Mouse (Mus musculus) thymus, postnatal 25 days (tissue): ENCODE measurements around the gene Ovca2.

ENCODE experiments used
- DNase-seq: peaks from one replicate; pipeline ENCODE4 v3.0.0; 2022

Gene Ovca2

DNA sequence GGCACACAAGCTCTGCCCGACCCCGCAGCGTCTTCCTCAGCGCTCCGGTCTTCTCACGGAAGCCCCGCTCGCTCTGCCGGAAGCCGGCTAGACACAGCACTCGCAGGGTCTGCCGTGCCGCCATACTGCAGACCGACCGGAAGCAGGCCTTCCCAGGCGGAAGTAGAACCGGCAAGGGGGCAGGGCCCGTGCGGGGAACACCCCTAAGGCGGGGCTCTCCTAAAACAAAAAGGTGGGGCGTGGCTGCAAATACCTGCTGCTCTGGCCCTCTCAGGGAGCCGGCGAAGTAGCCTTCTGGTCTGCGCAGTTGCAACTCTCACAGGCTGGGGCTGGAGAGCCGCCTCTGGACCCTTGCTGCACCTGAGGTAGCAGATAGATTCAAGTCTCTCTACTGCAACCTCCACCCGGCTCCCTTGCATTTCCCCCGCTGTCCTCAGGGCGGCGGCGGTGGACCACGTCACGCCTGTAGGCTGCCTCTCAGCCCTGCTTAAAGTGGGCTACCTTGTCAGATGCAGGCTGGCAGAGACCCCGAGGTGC, at the start of gene Ovca2:
TSS of gene Ovca2 (minus strand) at position 164 of the 537 bp plus-strand sequence.
- DNase-seq = peak; percentile 94

DNA sequence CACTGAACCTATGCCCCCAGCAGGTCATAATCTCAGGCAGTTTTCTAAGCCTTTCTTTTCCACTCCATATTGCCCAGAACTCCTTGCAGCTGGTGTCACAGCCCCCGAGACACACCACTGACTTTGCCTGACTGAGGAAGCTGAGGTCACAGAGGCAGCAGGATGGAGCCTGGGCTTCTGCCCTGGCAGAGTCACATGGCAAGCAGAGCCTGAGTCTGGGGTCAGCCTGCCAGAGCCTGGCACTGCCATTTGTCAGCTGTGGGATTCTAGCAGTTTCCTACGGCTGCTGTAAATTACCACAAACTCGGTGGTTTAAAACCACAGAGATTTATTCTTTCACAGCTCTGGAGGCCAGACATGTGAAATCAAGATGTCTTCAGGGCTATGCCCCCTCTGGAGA, 49.0 kb upstream of the Ovca2 start:
- peak; percentile 25 for DNase-seq

DNA sequence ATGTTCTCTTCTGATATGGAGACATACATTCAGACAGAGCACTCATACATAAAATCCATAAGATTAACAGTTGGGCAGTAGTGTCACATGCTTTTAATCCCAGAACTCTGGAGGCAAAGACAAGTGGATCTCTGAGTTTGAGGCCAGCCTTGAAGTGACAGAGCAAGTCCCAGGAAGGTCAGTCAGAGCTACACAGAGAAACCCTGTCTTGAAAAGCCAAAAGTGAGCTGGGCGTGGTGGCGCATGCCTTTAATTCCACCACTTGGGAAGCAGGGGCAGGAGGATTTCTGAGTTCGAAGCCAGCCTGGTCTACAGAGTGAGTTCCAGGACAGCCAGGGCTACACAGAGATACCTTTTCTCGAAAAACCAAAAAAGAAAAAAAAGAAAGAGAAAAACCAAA, 46.2 kb upstream of the Ovca2 start:
- no peak for DNase-seq

DNA sequence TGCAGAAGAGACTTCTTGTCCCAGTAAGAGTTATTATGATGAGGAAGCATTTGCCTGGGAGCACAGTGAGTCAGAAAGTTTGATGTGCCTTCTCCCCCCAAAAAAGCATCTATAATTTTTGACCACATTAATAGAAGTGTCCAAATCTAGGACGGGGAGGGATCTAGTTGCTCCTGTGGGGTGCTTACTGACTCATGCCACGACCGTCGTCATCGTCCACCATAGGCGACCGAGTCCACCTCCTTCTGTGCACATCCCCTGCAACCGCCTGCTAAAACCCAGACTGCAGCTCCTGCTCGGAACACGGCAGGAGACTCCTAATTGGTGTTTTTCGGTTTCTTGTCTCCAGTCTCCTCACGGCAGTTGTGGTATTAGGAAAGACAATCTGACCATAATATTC, 45.4 kb upstream of the Ovca2 start:
- no peak for DNase-seq

DNA sequence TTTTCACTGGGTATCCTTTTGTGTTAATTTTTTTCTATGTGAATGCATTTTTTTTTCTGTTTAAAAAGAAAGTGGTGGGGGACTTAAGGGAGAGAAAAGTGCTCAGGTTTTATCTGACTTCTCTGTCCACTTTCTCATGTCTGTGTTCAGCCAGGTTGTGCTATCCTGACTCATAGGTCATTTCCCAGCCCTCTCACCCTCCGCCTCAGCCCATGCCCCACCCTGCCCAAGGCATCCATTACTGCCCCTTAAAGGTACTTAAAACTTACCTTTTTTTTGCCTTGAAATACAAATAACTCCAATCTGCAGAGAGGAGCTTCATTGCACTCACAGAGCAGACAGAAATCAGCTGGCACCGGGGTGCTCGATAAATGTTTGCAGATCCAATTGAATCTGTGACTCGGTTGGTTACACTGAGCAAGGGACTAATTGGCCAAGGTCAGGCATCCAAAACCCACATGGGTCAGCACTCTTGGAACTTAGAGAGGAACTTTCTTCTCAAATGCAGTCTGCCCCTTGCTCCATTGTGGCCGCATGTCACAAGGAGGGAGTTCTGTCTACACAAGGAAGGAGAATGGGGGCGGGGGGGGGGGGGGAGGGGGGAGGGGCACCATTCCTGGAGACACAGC, 42.0 kb upstream of the Ovca2 start:
- no peak for DNase-seq

DNA sequence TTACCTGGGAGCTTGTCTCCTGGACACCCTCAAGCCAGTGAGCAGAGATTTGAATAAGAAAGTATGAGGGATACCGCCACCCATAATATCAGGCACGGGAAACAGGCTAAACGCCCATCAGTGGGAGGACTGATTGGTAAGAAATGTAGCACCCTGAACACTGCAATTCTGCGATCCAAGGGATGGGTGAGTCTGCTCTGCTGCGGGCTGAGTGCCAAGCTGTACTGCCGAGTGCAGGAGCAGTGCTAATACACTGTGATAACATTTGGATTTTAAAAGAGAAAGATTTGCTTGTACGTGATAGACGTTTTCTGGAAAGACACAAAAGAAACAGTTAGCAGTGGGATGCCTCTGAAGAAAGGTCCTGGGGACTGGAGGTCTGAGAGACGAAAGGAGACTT, 41.5 kb upstream of the Ovca2 start:
- DNase-seq = no peak

DNA sequence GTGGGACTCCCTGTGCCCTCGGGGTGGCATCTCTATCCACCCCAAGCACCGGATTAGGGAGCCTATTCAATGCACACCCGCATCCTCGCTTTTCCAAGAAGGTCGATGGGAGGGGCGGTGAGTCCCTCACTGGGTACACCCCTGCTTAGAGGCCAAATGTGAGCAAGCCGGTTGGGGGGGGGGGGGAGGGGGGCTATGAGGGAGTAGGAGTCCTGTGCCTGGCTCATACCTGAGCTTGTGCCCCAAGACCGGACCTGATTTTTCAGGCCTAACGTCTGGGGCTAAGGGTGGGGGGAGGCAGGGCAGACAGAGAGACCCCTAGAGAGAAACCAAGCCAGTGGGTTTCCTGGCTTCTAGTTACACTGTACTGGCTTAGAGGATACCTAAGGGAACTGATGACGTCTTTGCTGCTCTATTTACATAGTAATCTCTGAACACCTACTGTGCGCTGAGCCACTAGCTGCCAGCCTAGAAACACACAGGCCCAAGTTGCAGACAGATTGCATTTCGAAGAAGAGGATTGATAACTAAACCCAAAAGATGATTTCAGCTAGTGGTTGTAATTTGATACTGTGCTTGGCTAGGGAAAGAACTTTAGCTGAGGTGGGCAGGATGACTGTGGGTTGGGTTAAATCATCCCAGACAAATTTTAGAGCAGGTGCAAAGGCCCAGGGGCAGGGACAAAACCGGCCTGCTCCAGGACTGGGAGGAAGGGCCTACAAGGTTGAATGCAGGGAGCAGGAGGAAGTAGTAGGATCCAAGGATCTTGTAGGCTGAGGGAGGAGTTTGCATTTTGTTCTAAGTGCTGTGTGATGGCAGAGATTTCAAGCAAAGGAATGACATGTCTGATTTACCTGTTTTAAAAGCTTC, 35.7 kb upstream of the Ovca2 start:
- no peak for DNase-seq

DNA sequence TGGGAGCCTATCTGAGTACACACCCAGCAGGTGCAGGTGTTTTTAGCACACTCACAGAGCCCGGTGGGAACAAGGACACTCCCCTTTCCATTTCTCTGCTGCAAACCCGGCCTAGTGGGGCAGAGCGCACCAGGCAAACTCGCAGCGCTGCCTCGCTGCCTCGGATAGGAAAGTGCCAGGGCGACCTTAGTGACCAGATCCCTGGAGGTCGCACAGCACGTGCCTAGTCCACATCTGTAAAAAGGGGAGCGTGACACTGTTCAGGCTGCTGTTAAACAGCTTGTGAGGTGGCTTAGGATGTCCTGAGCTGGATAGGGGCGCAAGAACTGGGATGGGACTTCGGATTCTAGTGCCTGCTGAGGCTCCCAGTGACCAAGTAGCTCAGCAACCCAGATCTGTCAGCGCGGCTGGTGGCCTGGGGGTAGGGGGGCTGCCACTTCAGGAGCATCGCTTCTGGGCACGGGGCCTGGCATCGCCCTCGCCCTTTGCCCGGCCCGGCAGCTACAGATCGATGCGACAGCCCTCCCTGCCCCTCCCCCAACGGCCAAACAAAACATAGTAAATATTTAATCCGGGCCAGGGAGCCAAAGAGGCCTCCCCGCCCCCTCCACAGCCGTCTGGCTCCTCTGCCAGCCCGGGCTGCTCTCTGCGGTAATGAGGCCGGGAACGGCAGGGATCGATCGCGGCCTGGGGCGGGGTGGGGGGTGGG, 34.9 kb upstream of the Ovca2 start:
- peak; percentile 29 for DNase-seq

DNA sequence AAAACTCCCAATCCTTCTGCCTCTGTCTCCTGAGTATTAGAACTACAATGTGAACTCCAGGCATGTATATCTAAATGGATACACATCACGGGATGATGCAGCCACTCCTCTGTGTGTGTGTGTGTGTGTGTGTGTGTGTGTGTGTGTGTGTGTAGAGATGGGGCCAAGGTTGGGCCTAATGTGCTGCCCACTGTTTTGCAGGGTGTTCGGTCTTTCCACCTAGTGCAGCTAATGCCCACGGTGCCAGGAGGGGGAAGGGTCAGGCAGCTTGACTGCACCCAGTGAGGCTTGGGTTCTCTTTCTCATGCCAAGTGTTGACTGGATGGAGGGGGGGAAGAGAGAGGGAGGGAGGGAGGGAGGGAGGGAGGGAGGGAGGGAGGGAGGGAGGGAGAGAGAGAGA, 34.2 kb upstream of the Ovca2 start:
- no peak for DNase-seq

DNA sequence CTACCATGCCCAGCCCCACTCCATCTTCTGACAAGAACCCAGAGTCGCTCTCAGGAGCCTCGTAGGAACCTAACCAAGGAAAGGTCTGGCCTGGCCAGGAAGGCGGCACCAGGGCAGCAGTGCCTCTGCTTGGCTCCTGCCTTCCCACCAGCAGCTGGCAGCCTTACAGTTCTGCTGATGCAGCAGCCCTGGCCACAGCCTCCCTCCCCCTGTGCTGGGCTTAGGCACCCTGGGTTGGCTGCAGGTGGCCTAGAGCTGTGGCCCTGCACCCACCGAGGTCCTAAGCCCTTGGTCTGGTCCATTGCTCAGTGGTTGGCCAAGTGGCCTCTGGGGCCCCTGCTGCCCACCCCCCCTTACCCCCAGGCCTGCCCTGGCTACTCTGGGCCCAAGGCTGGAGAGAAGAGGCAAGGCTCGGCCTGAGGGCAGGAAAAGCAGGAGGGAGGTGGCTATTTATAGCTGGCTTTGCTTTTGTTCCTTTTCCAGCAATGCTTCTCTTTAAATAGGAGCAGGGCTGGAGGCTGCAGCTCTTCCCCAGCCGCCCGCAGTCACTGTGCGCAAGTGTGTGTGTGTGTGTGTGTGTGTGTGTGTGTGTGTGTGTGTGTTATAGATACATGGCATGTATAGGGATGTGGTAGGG, 33.5 kb upstream of the Ovca2 start:
- DNase-seq = no peak

DNA sequence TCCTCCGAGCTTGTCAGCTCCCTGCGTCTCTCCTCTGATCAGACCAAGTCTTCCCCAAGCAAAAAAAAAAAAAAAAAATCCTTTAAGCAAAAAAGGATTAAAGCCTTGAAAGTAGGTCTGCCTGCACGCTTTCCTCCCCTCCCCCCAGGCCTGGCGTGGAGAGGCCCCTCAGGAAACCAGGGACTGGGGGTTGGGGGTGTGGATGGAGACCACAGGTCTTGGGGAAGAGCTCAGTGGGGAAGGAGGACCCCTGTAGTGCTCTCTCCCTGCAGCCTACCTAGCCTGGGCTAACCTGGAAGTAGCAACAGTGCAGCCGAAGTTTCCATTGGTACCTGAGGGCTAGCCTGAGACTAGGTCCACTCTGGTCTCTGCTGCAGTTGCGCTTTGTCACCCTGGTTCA, 32.1 kb upstream of the Ovca2 start:
- no peak for DNase-seq

DNA sequence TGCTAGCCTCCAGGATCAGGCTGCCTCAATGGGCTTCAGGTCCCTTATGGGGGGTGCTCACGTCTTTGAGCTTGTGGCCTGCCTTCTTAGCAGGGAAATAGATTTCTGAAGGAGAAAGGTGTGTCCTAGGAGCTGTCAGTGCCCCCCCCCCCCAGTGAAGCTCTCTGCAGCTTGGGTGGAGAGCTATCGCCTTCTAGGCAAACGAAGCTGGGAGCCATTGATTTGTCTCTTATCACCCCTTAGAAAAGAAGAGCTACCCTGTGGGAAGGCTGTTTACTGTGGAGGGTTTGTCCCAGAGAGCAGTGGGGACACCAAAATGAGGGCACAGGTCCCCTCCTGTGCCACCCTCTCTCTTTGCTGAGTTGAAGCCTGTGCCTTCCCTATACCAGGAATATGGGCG, 31.5 kb upstream of the Ovca2 start:
- DNase-seq = no peak

DNA sequence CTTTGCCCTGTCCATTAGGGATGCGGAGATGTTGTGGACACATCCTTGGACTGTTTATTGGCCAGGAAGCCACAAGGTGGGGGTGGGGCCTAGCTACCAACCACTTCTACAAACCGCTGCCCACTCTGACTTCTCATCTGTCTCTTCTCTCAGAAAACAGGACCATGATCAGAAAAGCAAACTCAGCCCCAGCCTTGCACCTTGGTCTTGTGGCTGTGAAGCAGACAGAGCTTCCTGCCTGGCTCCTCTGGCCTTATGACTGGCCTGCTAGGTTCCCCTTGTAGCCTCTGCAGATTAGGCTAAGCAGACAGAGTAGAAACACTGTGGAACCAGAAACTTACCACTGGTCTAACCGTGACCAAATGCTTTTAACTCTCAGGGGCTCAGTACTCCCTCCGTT, 30.7 kb upstream of the Ovca2 start:
- DNase-seq = no peak

DNA sequence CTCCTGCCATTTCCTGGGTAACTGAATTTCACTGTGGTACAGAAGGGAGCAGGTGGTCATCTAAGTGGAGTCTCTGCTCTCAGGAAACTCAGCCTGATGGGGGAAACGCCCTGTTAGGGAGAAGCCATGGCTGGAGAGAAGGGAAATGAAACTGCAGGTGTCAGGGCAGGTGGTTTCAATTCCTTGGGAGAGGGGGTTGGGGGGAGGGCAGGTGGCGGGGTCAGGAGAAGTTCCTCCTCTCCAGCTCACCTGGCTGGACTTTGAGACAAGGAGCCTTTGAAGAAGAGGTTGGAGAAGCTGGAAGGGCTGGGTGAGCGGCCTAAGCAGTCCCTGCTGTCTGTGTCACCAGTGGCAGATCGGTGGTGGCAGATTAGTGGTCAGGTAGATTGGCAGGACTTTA, 27.7 kb upstream of the Ovca2 start:
- DNase-seq = no peak

DNA sequence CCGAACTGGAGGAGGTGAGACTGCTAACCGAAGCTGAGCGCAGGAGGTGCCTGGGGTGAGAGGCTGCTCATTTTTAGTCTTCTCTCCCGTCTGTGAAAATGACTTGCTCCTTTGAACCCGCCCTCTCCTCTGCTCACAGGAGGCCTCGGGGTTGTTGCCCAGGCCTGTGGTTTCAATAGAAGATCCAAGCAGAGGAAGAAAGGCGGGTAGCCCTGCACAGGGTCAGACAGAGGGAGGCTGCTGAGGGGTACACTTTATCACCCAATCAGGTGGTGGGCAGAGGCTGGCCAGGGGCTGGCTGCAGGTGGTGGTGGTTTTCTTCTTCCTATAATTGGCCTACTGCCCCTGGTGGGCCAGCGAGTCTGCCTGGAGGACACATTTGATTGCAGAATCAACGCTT, 25.8 kb upstream of the Ovca2 start:
- DNase-seq = peak; percentile 22

DNA sequence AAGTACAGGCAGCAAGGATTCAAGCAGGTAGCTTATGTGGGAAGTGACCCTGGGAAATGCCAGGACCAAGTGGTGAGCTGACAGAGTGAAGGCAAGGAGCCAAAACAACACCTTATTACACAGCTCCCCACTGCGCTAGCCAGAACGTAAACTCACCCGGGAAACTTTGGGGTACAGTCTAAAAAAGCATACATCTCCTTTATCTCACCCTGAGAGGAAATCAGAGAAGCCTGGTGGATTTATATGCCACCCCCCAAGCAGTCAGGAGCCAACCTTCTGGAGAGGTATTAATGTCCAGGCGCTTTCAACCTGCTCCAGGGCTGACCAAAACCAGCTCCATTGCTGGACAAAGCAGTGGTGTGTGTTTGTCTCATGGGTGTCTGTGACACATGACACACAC, 25.3 kb upstream of the Ovca2 start:
- no peak for DNase-seq

DNA sequence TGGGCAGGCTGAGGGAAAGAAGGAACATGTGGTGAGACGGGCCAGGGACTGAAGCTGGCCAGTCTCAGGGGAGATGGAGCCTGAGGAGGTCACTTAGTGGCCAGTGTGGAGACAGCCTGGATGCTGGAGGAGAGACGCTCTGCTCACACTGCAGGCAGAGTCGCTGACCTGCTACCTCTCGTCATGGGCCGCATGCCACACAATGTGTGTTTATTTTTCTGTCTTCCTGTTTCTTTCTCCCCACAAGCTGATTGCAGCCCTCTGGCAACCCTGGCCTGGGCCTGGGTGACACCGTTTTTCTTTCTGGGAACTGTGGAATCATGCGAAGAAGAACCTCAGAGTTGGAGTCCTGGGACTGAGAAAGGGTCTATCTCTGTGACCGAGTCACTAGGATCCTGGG, 23.1 kb upstream of the Ovca2 start:
- no peak for DNase-seq

DNA sequence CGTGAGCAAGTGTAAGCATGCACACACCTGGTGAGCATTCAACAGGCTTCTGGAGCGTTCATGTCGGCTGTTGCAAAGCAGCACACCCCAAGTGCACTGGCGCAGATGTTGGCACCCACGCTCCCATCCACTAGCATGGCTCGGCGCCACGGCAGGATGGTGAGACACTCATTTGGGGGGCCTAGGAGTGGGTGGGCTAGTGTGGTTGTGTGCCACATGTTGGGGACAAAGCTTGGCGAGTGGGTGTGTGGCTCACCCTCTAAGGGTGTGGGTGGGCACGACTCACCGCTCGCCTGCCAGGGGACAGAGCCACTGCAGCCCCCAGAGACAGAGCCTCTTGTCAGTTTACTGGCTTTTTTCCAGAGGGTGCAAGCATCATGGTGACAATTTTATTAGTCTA, 22.3 kb upstream of the Ovca2 start:
- no peak for DNase-seq

DNA sequence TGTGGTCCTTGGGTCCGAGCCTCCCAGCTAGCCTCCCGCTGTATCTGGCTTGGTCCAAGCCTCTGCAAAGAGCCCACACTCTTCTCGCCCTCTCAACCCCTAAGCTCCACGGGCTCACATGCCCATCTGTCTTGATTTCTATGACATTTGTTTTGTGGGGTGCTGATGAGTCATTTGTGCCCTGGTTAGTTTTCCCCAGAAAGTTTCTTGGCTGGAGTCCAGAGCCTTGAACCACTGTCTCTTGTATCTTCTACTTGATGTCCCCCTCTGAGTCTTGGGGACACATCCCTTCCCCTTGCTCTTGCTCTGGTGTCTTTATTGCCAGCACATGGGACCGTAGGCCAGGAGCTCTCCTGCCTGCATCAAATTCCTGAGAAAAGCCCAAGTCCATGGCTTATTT, 21.3 kb upstream of the Ovca2 start:
- no peak for DNase-seq

DNA sequence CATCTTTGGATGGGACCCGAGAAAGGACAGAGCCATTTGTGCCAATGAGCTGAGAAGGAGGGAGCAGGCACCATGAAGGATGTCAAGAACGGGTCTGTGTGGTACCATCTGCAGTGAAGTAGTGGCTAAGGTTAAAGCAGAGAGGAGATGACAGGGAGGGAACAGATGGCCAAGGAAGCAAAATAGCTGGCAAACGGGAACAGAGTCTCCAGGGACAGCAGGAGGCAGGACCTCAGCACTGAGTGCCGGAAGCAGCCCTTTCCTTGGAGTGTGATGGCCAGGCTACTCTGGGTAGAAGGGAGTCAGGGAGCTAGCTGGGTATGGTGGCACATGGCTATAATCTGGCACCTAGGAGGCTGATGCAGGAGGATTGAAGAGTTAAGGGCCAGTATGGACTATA, 20.2 kb upstream of the Ovca2 start:
- no peak for DNase-seq

DNA sequence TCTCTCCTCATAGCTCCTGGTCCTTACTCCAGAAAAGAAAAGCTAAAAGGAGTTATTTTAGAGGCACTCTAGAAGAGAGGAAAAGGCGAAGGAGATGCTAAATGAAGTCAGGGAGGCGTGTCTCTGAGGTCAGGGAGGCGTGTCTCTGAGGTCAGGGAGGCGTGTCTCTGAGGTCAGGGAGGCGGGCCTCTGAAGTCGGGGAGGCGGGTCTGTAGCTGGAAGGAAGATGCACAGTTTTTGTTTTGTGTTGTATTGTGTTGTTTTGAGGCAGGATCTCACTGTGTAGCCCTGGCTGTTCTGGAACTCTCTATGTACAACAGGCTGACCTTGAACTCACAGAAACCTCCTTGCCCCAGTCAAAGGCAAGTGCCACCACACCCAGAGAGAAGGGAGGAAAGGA, 19.3 kb upstream of the Ovca2 start:
- DNase-seq = no peak

DNA sequence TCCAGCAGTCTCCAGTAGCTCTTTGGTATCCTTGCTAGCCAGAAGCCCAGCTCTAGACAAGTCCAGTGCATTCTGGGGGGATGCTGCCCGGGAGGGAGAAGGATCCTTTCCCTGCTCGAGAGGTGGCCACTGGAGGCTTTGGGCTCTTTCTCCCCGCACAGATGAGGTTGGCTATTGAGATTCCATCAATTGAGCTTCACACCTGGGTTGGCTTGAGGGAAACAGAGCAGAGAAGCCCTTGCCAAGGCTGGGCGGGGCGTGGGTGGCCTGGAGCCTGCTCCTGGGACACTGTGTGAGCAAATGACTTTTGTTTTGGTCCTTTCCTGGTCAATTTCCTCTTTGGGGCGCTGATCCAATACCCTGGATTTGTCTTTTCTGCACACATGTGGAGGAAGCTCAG, 17.5 kb upstream of the Ovca2 start:
- no peak for DNase-seq

DNA sequence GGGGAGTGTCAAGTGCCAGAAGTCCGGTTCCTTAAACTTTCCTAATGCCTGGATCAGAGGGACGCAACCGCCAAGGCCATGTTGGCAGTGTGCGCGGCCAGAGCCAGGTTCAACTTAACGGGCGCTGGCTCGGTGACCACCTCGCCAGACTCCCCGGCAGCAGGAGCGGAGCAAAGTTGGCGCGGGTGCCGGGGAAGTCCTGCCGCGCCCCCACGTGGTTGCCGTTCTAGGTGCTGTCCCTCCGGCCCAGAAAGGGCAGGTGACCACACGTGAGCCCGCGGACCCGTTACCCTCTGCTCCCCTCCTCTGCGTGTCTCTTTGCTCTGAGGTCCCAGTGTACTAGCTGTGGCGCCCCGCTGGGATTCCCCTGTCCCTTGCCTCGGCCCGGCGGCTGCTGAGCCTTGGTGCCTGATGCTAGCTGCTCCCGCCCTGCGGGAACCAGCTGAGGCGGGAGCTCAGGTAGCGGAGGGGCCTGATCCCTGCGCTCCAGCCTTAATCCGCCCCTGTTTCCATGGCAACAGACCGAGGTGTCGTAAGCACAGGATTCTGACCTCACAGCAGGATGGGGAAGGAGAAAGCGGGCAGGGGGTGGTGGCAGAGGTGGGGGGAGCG, 16.3 kb upstream of the Ovca2 start:
- DNase-seq = peak; percentile 53
